Mouse (Mus musculus) C2C12 (cell line): ENCODE data around the gene Rdh11.

Experiments used
- CTCF ChIP-seq: IDR thresholded peaks from one replicate; pipeline ENCODE4 v1.5.1; 2011; ENCODE audit not compliant: control insufficient read depth, insufficient read depth, insufficient read length
- USF1 ChIP-seq: IDR thresholded peaks from one replicate; pipeline ENCODE4 v1.6.1; 2011; ENCODE audit warnings: low read depth, mild to moderate bottlenecking, control low read depth, moderate library complexity

DNA sequence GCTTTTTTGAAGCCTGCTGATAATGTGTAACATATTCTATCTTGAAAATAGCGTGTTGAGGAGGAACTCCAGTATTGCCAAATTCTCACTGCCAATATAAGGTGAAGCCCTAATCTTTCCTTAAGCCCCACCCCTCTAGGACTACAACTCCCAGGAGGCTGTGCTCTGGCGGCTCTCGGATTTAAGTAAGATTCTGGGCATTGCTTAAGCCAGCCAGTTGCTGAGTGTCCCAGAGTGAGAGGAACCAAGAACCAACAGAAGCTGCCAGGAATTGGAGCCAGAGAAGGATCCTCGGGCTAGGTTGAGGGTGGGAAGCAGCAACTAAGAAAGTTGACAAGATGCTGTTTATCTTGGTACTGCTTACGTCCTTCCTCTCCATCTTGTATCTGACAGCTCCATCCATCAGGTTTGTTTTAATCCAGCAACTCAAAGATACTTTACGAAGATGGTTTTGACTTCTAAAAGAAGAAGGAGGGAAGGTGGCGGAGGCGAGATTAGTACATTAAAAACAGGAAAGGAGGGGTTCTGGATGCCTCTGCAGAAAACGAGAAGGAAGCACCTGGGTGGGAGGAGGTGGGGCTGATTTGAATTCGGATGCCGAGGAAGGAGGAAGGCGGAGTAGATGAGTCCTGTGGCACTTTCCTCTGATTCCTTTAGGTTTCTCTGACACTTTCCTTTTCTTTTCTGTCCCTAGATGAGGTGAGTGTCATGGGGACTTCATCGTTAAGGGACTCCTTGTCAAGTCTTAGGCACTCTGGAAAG lies 16.8 kb upstream of the Rdh11 start, which contains the start of gene Rdh12:
- no peak for TF ChIP-seq CTCF
- no peak for TF ChIP-seq USF1
